Mouse (Mus musculus): Measurements from ENCODE around the gene Skap2. TPM values are rescaled to one million over a fixed set of nuclear protein-coding genes. Genes with fewer than 3 reads are reported as not detected.

The Skap2 gene
- total RNA-seq (2023) = 10 to 100 TPM in 1 of 2 experiments, 1 to 10 TPM in 1; 9.8 to 18.1 TPM

DNA sequence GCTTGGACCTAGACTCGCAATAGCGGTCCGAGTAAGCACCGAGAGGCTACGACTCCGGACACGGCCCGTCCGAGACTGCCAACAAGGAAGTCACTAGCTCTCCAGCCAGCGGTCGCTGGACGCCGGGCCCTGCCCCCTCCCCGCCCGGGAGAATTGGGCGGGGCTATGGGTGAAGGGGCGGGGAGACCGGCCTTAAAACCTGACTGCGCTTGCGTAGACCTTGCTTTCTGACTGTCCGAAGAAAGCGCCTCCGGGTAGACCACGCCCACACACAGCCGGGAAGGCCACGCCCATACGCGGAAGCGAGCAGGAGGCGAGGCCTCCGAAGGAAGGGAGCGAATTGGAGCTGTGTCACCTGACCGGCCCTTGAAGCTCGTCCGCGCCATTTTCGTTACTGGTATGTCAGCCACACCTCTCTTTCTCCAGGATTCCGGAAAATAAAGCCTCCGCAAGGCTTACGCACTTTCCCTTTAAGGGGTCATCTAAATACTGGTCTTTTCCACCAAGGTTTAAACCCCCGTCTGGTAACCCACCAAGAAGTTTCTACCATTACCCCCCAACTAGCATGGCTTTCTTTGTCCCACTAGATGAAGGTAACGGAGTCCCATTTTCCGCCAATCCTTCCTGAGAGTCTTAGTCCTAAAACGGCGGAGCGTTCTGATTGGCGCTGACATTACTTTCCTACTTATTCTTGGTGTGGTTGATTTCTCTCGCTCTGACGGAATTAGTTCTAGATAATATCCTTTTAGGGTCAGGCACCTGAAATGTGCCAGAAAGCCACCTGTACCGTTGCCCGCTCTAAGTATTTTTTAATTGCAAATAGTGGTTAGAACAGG is at the start of gene Skap2:
TSS of gene Skap2 (minus strand) at position 141 of the 836 bp plus-strand sequence.

Other genes with a start within 250 kb of the Skap2 start
- gene Hoxa1, start 145.8 kb upstream of the Skap2 start, total RNA-seq (2023) = not detected
- gene Hoxa2, start 152.3 kb upstream of the Skap2 start, total RNA-seq (2023) = not detected
- not detected for gene 5730596B20Rik, start 164.9 kb upstream of the Skap2 start, total RNA-seq (2023)
- not detected for gene Hoxa4, start 179.2 kb upstream of the Skap2 start, total RNA-seq (2023)
- not detected for gene Hoxa5, start 192.0 kb upstream of the Skap2 start, total RNA-seq (2023)
- gene Hoxa6, start 196.2 kb upstream of the Skap2 start, total RNA-seq (2023) = not detected
- not detected for gene Hoxa3, start 200.8 kb upstream of the Skap2 start, total RNA-seq (2023)
- not detected for gene Gm28308, start 200.8 kb upstream of the Skap2 start, total RNA-seq (2023)
- not detected for gene Hoxa7, start 209.3 kb upstream of the Skap2 start, total RNA-seq (2023)
- not detected for gene Hoxa9, start 218.5 kb upstream of the Skap2 start, total RNA-seq (2023)
- not detected for gene Hoxa10, start 228.3 kb upstream of the Skap2 start, total RNA-seq (2023)
- gene Hoxa11, start 233.3 kb upstream of the Skap2 start, total RNA-seq (2023) = not detected
- not detected for gene Hoxa13, start 248.3 kb upstream of the Skap2 start, total RNA-seq (2023)